Comparison of ENCODE assay signal across 9 mouse cellular contexts in genomic region chr2:49764331-49764946, GRCm38 (mm10). TPM values are rescaled to one million over a fixed set of nuclear protein-coding genes. Genes with fewer than 3 reads are reported as not detected.
DNase-seq lines count a peak whose midpoint lies in the region; ATAC-seq and TF ChIP-seq lines count a peak whose summit lies in the region.
"Had no signal": no experiment of that assay in that cellular context is flagged by ENCODE, and none has a peak within 500 bp of the region (broad histone marks: within the 10 kb centered on the region; RNA-seq: fewer than 3 reads in every experiment).

No protein-coding gene starts in this region.

- no peaks in the 10 kb centered on the region for H3K4me1 ChIP-seq in forebrain, embryonic 12.5 days
- peaks cover 5% of the 10 kb centered on the region for H3K4me1 ChIP-seq in kidney, adult 2 months (ENCODE audit: control insufficient read depth, insufficient read depth, low read length)
- H3K4me1 ChIP-seq in lung, embryonic 15.5 days: no peaks in the 10 kb centered on the region
- H3K4me1 ChIP-seq: embryonic facial prominence, embryonic 15.5 days had no signal

- peak; percentile 73 for ATAC-seq in activated CD4-positive, CD25-positive, alpha-beta regulatory T cell, adult 4 months
- peak; percentile 67 for ATAC-seq in forebrain, embryonic 12.5 days (ENCODE audit: low FRiP score)
- ATAC-seq in lung, embryonic 15.5 days (ENCODE audit: borderline replicate concordance, extremely low read depth, low FRiP score, low TSS enrichment): peak; percentile 64

- no peaks in the 10 kb centered on the region for H3K9me3 ChIP-seq in forebrain, embryonic 12.5 days
- no peaks in the 10 kb centered on the region for H3K9me3 ChIP-seq in lung, embryonic 15.5 days
- H3K9me3 ChIP-seq: embryonic facial prominence, embryonic 15.5 days had no signal

- no peak overlapping the region for H3K4me2 ChIP-seq in forebrain, embryonic 12.5 days
- no peak overlapping the region for H3K4me2 ChIP-seq in lung, embryonic 15.5 days
- H3K4me2 ChIP-seq: embryonic facial prominence, embryonic 15.5 days had no signal

- peak overlapping the region; percentile 42; the same call in 1 of the 2 replicates for H3K27ac ChIP-seq in forebrain, embryonic 12.5 days
- no peak overlapping the region for H3K27ac ChIP-seq in kidney, adult 2 months (ENCODE audit: insufficient read depth, low read depth, low read length)
- no peak overlapping the region for H3K27ac ChIP-seq in lung, embryonic 15.5 days
- H3K27ac ChIP-seq: embryonic facial prominence, embryonic 15.5 days had no signal

- no peak overlapping the region for H3K9ac ChIP-seq in forebrain, embryonic 12.5 days
- H3K9ac ChIP-seq in lung, embryonic 15.5 days: no peak overlapping the region
- H3K9ac ChIP-seq: embryonic facial prominence, embryonic 15.5 days had no signal

- TF ChIP-seq POLR2A in kidney, adult 2 months (IDR thresholded peaks at IDR 0.05; ENCODE audit: low read depth, low read length): no peak

- TF ChIP-seq CTCF in kidney, adult 2 months (conservative IDR thresholded peaks at IDR 0.05; ENCODE audit: insufficient read depth, insufficient read length, low read depth, low read length): peak; percentile 32

- WGBS in forebrain, embryonic 12.5 days: 47% methylated on average over 7 of the region's 7 CpGs
- WGBS in kidney, adult 2 months: 42% methylated on average over 7 of the region's 7 CpGs
- 44% methylated on average over 7 of the region's 7 CpGs for WGBS in lung, embryonic 15.5 days

- DNase-seq in layer of hippocampus, adult 9-10 months (ENCODE audit: low spot score): peak; percentile 60
- no peak for DNase-seq in layer of hippocampus, postnatal 25 days (ENCODE audit: extremely low spot score in 1 of 2, low spot score in 1 of 2)
- peak; percentile 74 for DNase-seq in kidney, adult 2 months
- peak; percentile 57 for DNase-seq in retina, adult 2 months (ENCODE audit: low read depth, low spot score)
- DNase-seq in frontal cortex, postnatal 14 days (ENCODE audit: low spot score in 2 of 2): no peak

- H3K27me3 ChIP-seq in forebrain, embryonic 12.5 days: no peaks in the 10 kb centered on the region
- H3K27me3 ChIP-seq in kidney, adult 2 months (replicated peaks; ENCODE audit: control insufficient read depth, insufficient read depth, low read length): no peaks in the 10 kb centered on the region
- peaks cover 27% of the 10 kb centered on the region for H3K27me3 ChIP-seq in lung, embryonic 15.5 days
- H3K27me3 ChIP-seq: embryonic facial prominence, embryonic 15.5 days had no signal

- H3K4me3 ChIP-seq in forebrain, embryonic 12.5 days (replicated peaks): no peak overlapping the region
- H3K4me3 ChIP-seq in kidney, adult 2 months (ENCODE audit: insufficient read depth, low read depth, low read length): no peak overlapping the region
- no peak overlapping the region for H3K4me3 ChIP-seq in lung, embryonic 15.5 days
- H3K4me3 ChIP-seq: embryonic facial prominence, embryonic 15.5 days had no signal

- peaks cover 79% of the 10 kb centered on the region for H3K36me3 ChIP-seq in forebrain, embryonic 12.5 days (replicated peaks)
- H3K36me3 ChIP-seq in kidney, adult 2 months (ENCODE audit: control insufficient read depth, insufficient read depth, low read length): no peaks in the 10 kb centered on the region
- no peaks in the 10 kb centered on the region for H3K36me3 ChIP-seq in lung, embryonic 15.5 days
- H3K36me3 ChIP-seq: embryonic facial prominence, embryonic 15.5 days had no signal

RNA-seq across cellular contexts. Expression of gene Lypd6b, which starts 23.0 kb away (rescaled TPM):
- total RNA-seq in layer of hippocampus, postnatal 25 days (2021): 1 to 10 TPM; 4.2 to 4.3 TPM
- under 1 TPM in 1 of 2 experiments, not detected in 1; 0.47 TPM for polyA plus RNA-seq in activated CD4-positive, CD25-positive, alpha-beta regulatory T cell, adult 4 months (2017; shearing (Covaris generic))
- 1.6 and 2.3 TPM in 2 replicates for polyA plus RNA-seq in forebrain, embryonic 12.5 days (2016; fragmentation: Nextera tagmentation; extraction: Ambion mirVana)
- polyA plus RNA-seq in kidney, adult 2 months (2012; rRNA removed): 1.5 and 1.9 TPM in 2 replicates
- polyA plus RNA-seq in lung, embryonic 15.5 days (2015; fragmentation: Nextera tagmentation; extraction: Ambion mirVana): 2.0 and 2.5 TPM in 2 replicates

Comparison
In these comparisons a context has a peak if more than half of its experiments do, and no peak if none do; other contexts are left out.
1. DNase-seq: peak in layer of hippocampus, adult 9-10 months (single experiment), kidney, adult 2 months (single experiment) and retina, adult 2 months (single experiment); none in layer of hippocampus, postnatal 25 days (0 of 2) and frontal cortex, postnatal 14 days (0 of 2).
2. Peak in every context shown above with its lines, with median percentiles within 50 percentile points of each other: ATAC-seq.